Mouse (Mus musculus) gastrocnemius, adult 8-10 months (tissue): ENCODE data around the gene Apob. TPM values are rescaled to one million over a fixed set of nuclear protein-coding genes. Genes with fewer than 3 reads are reported as not detected.
"Not testable (repeated sequence)": the region's sequence is repeated elsewhere in the genome, so short reads cannot be mapped to it uniquely, and the experiment has no call there.

Experiments used
- DNase-seq, 2 experiments: peaks; one replicate each; pipeline ENCODE4 v3.0.0; 2022; ENCODE audit warnings: low spot score in 2 of 2
- total RNA-seq, 4 experiments: library from RNA; stranded (reverse); gene quantifications; 2 replicates each; pipeline ENCODE4 v1.2.4; 2022

The Apob gene
- total RNA-seq = 1 to 10 TPM in 1 of 4 experiments, under 1 TPM in 1, not detected in 2; 0.02 to 2.1 TPM

- DNase-seq = no peak
Measured at GRCm38 (mm10) chr12:7977466-7978189, at the start of gene Apob. Gene Apob, plus strand, starts transcription at chr12:7977648.

DNA sequence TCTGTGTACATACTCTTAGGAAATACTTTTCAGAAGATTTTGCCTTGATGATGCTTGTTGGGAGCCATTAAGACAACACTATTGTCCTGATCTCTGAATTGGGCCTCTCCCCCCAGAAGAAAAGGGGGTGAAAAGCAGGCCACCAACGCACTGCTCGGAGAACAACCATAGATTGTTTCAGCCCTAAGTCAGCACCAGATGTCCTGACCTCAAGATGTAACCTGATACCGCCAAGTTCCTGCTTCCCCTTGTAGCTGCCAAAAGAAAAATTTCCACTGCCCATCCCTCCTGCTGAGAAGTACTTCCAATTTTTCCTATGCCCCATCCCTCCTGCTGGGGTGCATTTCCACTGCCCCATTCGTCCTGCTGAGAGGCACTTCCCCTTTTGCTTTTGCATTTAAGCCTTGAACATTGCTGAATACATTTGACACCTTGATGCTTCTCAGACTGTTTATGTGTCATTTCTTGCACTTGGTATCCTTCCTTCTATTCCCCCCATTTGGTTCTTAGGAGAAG lies 45.0 kb upstream of the Apob start:
- DNase-seq = no peak

- DNase-seq = no peak
Measured at GRCm38 (mm10) chr12:7950098-7950745, 27.2 kb upstream of the Apob start.

DNA sequence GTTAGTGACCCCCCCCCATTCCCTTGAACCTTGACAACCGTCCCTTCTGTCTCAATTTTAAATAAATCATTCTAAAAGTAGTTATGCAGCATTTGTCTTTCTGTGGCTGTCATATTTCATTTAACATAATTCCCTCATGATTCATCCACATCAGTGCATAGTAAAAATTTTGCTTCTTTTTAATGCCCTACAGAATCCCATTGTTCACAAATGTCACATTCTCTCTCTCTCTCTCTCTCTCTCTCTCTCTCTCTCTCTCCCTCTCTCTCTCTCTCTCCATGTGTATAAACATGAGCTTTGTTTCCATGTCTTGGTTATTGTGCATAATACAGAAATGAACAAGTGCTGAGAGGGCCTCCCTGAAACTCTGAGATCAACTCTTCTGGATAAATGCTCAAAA lies 18.6 kb upstream of the Apob start:
- DNase-seq = no peak

- DNase-seq = no peak
Measured at GRCm38 (mm10) chr12:7959310-7959918, 18.0 kb upstream of the Apob start.

DNA sequence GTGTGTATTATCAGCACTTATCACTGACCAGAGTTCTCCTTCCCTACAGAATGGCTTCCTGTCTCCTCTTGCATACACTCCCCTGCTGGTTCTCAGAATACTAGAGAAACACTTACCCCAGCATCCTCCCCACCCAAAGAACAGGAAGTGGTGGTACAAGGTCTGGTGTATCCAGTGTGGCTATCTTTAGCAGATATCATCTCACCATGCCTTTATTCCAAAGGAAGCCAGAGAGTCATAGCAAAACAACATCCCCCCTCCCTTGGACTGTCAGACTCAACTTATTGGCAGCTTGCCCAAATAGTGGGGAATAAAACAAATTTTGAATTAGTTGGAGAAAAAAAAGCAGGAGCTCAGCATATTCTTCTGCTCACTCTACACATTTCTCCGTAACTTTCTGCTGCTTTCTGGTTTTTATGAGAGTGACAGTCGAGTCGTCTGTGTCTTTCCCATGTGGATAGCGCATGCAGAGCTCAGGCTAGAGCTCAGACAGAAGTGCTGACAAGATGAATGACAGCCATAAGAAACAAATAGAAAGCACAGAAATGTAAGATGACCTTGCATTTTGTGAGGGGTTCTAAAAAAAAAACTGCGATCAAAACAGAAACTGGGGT lies 15.0 kb upstream of the Apob start:
- no peak for DNase-seq

DNA sequence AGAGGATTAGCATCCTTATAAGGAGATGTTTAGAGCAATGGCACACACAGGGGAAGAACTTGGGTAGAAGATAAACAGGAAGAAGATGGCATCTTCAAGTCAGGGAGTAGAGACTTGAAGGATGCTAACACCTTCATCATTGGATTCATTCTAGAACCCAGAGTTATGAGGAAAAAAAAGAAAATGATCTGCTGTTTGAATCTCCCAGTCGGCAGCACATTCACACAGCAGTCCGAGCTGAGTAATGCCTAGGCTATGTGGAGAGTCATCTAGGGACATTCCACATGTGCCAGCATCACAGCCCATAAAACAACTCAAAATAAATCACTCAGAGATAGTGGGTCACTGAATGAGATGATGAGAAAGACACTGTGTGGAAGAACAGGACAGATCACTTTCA lies 10.2 kb upstream of the Apob start:
- DNase-seq = no peak

DNA sequence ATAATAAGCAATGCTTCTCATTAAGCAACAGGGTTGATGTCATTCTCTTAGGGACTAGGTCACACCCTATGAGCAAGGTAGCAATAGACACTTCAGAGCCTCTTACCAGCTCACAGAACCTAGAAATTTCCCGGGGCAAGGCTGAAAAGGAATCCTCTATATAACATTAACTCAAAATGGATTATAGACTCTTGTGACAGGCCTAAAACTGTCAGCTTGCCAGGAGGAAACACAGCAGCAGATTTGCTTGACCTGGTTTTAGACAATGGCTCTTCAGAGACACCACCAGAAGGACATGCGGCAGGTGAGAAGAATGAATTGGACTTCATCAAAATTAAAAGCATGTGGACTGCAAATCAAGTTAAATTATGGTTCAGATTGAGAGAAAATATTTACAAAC lies 7.1 kb upstream of the Apob start:
- DNase-seq = no peak

- DNase-seq = no peak
Measured at GRCm38 (mm10) chr12:7970817-7971216, 6.6 kb upstream of the Apob start.

DNA sequence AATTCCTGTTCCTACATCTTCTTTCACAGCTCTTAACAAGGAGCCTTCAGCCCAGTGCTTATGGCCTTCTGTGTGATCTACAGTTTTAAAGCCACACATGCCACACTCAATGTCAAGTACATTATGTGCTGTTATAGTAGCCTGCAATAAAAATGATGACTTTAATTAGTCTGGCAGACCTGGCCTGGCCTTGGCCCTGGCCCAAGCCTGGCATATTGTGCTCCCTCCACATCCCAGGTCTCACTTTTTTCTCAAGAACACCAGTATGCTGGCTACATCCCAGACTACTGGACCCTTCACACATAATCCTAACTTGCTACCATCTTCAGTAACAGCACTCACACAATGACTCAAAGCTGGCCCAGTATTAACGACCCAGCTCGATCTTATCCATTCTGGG lies 5.7 kb upstream of the Apob start:
- DNase-seq = no peak

GRCm38 (mm10) chr12:7973773-7974322 lies 3.6 kb upstream of the Apob start:
- DNase-seq = no peak

- DNase-seq = no peak
Measured at GRCm38 (mm10) chr12:7978190-7978884, 889 bp downstream of the Apob start.

GRCm38 (mm10) chr12:7984411-7984810 lies 7.0 kb downstream of the Apob start:
- no peak for DNase-seq

DNA sequence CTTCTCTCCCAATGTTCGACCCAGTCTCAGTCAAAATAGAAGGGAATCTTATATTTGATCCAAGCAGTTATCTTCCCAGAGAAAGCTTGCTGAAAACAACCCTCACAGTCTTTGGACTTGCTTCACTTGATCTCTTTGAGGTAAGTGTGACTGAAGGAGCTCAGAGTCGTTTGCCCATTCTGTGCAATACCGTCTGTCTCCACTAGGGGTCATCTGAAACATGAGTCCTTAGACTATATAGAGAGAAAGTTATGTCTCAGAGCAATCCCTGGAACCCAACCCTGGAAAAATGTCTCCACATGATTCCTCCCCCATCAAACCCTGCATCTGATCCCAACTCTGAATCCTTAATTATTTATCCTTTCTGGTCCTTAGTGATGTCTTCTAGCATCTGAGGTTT lies 13.4 kb downstream of the Apob start:
- DNase-seq = no peak

DNA sequence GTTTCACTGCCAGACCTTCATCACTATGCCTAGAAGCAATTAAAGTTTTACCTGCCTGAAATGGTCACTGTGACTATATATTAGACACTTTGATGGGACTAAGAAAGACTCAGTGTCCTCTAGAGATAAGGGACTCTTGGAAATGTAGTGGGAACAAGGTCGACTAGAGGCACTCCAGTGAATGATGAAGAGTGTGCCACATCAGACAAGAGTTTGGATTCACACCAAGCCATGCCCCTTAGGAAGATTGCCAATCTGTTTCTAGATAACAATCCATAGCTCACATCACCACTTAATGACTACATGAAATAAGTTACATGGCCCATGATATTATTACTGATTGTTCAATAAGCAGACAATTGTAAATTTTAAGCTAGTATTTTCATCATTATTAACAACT lies 14.1 kb downstream of the Apob start:
- DNase-seq = no peak

DNA sequence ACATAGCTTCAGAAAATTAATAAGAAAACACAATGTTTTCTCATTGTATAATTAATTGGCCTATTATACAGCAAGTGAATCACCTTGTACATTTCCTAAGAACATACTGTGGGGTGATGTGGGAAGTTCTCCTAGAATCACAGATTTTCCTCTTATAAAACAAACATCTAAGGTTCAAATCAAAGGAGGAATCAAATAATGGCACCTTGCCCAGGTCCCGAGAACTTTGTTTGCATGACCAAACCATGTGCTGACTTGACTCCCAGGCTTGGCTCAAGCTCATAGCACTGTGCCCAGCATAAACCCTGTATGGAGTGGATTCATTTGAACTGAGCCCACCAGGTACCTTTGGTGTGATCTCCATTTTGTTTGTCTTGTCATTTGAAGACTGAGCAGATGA lies 43.5 kb downstream of the Apob start:
- no peak for DNase-seq

DNA sequence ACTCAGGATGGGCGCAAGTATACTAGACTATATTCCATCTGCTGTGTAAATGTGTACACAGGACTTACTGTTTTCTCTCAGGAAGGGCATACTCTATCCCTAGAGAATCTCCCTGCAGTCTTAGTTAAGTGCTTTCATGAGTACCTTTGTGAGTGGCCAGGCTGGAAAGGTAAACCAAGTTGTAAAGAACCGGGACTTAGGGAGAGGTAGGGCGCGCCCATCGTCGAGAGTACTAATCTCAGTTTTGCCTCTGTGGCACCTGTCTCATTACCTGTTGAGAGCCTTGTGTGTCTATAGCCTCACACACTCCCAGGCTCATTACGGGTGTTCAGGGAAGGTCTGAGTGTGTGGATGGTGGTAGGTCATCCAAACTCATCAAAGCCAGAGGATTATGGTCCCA lies 52.1 kb downstream of the Apob start:
- DNase-seq = no peak

GRCm38 (mm10) chr12:8030057-8030456 lies 52.6 kb downstream of the Apob start:
- no peak for DNase-seq

- DNase-seq = not testable (repeated sequence)
Measured at GRCm38 (mm10) chr12:8031169-8031568, 53.7 kb downstream of the Apob start.

GRCm38 (mm10) chr12:8031595-8032358 lies 54.3 kb downstream of the Apob start:
- no peak for DNase-seq
